In genomic region chr10:67484091-67484745, GRCm38 (mm10) we compare ENCODE assay signal across 23 mouse cellular contexts. TPM values are rescaled to one million over a fixed set of nuclear protein-coding genes. Genes with fewer than 3 reads are reported as not detected.
"Had no signal": no experiment of that assay in that cellular context is flagged by ENCODE, and none has a peak within 500 bp of the region (broad histone marks: within the 10 kb centered on the region; RNA-seq: fewer than 3 reads in every experiment).

No protein-coding gene starts in this region.

- H3K4me1 ChIP-seq: heart, embryonic 10.5 days; heart, embryonic 12.5 days; hindbrain, embryonic 12.5 days; kidney, embryonic 15.5 days; limb, embryonic 10.5 days; limb, embryonic 12.5 days; liver, embryonic 13.5 days had no signal

- DNase-seq: gastrocnemius, postnatal 14 days; gastrocnemius, postnatal 36 days; heart, adult 18-20 months; heart, postnatal 10 days; heart, postnatal 4 days; kidney, adult 11 months; kidney, adult 2 months; kidney, adult 9 months; kidney, postnatal 14 days; kidney, postnatal 36 days; liver; liver, embryonic 13.5 days had no signal

- ATAC-seq: hindbrain, embryonic 16.5 days; intestine, embryonic 16.5 days had no signal

- H3K36me3 ChIP-seq: heart, embryonic 10.5 days; heart, embryonic 12.5 days; hindbrain, embryonic 10.5 days; hindbrain, embryonic 12.5 days; kidney, embryonic 15.5 days; limb, embryonic 10.5 days; limb, embryonic 12.5 days; liver, embryonic 13.5 days had no signal

- H3K27me3 ChIP-seq: heart, embryonic 12.5 days; hindbrain, embryonic 12.5 days; kidney, embryonic 15.5 days; limb, embryonic 12.5 days; liver, embryonic 13.5 days had no signal

- H3K4me3 ChIP-seq: heart, embryonic 10.5 days; heart, embryonic 12.5 days; hindbrain, embryonic 10.5 days; hindbrain, embryonic 12.5 days; kidney, embryonic 15.5 days; left cerebral cortex, adult 2 months; limb, embryonic 10.5 days; limb, embryonic 12.5 days; liver, embryonic 13.5 days had no signal

RNA-seq across cellular contexts. Expression of gene Egr2, which starts 51.1 kb away (rescaled TPM):
- polyA plus RNA-seq: intestine, embryonic 14.5 days had no signal
